Mouse (Mus musculus): ENCODE measurements around the gene Hoxb6. TPM values are rescaled to one million over a fixed set of nuclear protein-coding genes. Genes with fewer than 3 reads are reported as not detected.
A peak's percentile ranks its signal among the peaks of the same experiment; 100 is the strongest.

Gene Hoxb6
- total RNA-seq, 2 experiments from 2014 or later, result not detected

DNA sequence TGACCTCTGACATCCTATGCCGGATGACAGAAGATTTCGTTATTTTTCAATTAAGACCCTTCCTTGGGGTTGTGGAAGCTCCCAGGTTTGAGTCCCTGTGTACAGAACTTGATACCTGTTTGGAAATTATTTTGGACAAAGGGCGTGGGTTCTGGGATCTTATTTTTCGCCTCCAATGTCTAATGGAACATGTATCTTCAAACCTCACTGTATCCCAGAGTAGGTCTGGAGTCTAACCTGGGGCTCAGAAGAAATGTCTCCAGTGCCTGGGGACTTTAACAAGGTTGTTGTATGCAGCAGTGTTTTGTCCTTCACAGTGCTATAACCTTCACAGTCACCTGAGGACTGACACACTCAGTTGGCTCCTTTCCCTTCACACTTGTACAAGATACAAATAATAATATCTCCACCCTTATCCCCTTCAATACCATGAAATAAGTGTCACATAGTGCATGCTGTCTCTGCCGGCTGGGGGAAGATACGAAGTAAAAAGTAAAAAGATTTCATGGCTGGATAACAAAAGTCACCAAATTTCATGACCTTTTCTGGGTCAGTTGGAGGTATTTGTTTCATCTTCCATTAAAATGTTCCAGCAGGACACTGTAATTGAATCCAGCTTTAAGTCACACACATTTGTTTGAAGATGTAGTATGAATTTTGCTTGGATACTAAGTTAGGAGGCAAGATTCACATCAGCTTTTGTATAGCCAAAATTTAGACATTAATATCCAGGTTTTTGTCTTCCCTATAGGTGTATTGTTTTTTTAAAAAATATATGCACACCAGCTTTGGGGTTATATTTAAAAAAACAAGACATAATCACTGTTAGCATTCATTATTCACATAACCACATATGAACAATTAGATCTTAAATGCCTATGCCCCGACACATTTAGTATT, 25.0 kb upstream of the Hoxb6 start:
- intact Hi-C loops (cut with DNase I), result no loop called here
- no peak for DNase-seq (ENCODE audit: extremely low spot score in 1 of 2, low spot score in 2 of 2)

DNA sequence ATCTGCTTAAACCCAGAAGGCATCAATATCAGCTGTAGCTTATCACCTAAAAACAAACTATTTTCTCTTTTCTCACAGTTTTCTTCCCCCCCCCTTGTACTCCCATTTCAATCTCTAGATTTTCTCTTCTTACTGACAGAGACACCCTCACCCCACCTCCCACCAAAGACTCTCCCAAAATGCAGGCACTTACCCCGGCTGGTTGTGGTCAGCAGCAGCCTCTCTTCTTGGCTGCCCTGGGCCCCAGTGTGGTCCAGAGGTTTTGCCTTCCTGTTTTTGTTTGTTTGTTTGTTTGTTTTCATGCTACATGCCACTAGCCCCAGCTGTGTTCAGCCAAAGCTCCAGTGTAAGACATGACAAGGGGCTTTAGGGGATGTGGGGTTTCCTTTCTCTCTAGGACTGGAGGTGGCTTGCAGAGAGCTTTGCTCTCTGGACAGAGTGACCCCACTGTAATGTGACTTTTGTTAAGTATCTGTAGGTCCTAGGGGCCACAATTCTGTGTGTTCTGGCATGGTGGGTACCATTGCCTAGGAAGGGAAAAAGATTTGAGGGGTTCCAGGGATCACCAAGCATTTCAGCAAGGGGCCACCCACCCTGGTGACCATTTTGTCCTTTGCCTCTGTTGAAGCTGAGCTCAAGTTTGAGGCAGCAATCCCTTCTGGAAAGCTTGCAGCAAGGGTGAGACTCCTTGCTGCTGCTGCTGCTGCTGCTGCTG, 24.1 kb upstream of the Hoxb6 start:
- intact Hi-C loops (cut with DNase I), result no loop called here
- DNase-seq (ENCODE audit: extremely low spot score in 1 of 2, low spot score in 2 of 2), result no peak

DNA sequence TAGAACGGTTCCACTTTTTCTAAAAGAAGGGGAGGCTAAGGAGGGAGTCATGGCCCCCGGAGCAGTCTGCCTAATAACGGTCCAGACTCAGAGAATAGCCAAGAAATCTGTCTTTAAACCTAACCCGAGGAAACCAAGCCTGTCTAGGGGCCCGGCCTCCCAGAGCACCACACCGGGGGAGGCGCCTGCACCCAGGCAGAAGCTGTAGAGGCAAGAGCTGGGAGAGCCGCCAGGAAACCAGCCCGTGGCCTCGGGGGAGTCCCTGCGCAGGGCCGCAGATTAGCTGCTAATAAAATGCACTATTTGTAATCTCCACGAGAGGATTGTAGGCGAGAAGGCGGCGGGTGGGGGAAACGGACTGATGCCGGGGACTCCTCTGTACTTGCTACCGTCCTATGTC, 22.4 kb upstream of the Hoxb6 start:
- intact Hi-C loops (cut with DNase I), result loop anchor here (10.0 kb wide), 1 partner anchor 755 kb away; the partner anchor contains the start of gene Scrn2
- no peak for DNase-seq (ENCODE audit: extremely low spot score in 1 of 2, low spot score in 2 of 2)

DNA sequence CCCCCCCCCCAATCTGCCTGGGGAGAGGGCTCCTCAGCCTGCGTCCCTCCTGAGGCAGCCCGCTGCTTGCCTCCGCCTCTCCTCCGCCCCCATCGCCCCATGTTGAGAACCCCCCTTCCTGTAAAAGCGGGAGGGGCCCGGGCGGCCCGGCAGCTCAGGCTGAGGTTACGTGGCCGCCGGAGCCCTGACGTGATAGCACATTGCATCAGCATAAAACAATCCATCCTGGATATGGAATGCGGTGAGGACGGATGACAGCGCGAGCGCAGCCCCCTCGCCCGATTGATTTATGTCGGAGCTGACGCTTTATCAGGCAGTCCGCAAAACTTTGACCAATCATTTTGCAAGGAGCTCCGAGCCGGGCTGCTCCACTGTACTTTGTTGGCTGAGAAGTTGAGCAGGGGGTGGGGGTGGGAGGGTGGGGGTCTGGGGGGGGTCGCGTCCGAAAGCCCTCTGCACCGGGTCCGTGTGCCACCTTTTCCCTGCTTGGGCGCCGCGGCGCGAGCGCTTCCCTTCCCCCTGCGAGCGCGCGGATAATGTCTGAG, 21.2 kb upstream of the Hoxb6 start, which contains the start of gene Hoxb9:
Gene Hoxb9 (plus strand): TSS at position 462 of the 545 bp plus-strand sequence.
- no peak for DNase-seq (ENCODE audit: extremely low spot score in 1 of 2, low spot score in 2 of 2)
- intact Hi-C loops (cut with DNase I), result loop anchor here (10.0 kb wide), 1 partner anchor 754 kb away; the partner anchor contains the start of gene Scrn2

DNA sequence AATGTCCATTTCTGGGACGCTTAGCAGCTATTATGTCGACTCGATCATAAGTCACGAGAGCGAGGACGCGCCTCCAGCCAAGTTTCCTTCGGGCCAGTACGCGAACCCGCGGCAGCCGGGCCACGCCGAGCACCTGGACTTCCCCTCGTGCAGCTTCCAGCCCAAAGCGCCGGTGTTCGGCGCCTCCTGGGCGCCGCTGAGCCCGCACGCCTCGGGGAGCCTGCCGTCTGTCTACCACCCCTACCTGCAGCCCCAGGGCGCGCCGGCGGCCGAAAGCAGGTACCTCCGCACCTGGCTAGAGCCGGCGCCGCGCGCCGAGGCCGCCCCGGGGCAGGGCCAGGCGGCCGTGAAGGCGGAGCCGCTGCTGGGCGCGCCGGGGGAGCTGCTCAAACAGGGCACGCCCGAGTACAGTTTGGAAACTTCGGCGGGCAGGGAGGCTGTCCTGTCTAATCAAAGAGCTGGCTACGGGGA, 20.7 kb upstream of the Hoxb6 start:
- intact Hi-C loops (cut with DNase I), result loop anchor here (10.0 kb wide), 1 partner anchor 753 kb away; the partner anchor contains the start of gene Scrn2
- DNase-seq (ENCODE audit: extremely low spot score in 1 of 2, low spot score in 2 of 2), result no peak

DNA sequence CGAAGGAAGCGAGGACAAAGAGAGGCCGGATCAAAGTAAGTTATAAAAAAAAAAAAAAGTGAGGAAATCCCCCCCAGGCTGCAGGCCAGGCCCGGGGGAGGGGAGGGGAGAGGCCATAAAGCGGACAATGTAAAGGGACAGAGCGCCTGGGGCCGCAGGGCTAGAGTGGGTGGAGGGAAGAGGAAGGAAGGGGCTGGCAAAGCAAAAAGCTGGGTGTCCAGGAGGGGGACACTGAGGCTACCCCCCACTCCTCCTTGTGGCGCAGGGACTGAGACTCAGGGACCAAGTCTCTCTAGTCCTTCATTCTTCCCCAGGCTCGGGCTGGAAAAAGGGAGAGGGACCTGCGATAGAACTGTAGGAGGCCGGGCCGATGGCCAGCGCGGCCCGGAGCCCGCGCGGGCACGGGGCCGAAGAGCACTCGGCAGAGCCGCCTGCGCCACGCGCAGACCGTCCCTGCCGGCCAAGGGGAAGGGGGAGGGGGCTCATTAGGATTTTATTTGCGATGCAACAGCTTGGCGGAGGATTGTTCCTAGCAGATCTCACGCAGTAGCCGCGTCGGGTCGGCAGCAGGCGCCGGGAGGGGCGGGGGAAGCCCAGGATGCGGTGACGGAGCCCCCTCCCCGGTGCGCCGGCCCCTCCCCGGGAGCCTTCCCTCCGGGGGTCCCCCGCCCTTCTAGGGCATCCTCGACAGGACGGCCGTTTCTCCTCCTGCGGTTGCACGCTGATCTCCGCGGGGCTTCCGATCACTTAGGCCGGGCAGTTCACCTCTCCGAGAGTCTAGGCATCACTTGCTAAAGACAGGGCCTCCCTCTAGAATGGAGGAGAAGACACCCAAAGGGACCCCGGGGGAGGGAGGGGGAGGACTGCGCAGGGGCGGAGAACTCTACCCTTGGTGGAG, 20.0 kb upstream of the Hoxb6 start:
- no peak for DNase-seq (ENCODE audit: extremely low spot score in 1 of 2, low spot score in 2 of 2)
- intact Hi-C loops (cut with DNase I), result loop anchor here (10.0 kb wide), 1 partner anchor 753 kb away; the partner anchor contains the start of gene Scrn2

DNA sequence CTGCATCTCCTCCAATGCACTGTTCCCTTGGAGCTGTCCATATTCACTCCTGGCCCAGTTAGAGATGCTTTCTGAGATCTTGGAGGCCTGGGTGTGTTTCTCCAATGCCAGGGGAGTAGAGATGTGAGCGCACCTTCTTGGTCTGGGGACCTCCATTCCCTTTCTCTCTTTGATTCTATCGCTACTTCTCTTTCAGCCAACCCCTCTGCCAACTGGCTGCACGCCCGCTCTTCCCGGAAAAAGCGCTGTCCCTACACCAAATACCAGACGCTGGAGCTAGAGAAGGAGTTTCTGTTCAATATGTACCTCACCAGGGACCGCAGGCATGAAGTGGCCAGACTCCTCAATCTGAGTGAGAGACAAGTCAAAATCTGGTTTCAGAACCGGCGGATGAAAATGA, 17.8 kb upstream of the Hoxb6 start:
- DNase-seq (ENCODE audit: extremely low spot score in 1 of 2, low spot score in 2 of 2), result no peak
- intact Hi-C loops (cut with DNase I), result loop anchor here (10.0 kb wide), 1 partner anchor 750 kb away; the partner anchor contains the start of gene Scrn2

DNA sequence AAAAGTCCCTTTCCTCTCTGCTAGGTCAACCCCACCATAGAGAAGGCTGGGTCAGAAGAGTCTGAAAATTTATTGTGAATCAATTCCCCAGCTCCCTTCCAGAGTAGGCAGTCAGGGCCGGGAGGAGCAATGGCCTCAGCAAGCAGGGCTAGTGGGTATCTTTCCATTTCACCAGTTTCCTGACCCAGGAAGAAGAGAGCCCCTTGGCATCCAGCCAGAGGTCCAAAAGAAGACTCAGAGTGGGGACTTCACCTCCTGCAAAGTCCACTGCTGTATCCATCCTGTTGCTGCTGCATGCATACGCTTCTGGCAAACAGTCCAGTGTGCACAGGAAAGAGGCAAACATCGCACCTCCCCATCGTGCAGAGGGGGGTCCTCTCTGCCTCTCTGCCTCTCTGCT, 16.4 kb upstream of the Hoxb6 start:
- intact Hi-C loops (cut with DNase I), result loop anchor here (5.0 to 10.0 kb wide), 2 partner anchors 346 to 749 kb away; partner anchors contain the start of gene Scrn2
- DNase-seq (ENCODE audit: extremely low spot score in 1 of 2, low spot score in 2 of 2), result no peak

DNA sequence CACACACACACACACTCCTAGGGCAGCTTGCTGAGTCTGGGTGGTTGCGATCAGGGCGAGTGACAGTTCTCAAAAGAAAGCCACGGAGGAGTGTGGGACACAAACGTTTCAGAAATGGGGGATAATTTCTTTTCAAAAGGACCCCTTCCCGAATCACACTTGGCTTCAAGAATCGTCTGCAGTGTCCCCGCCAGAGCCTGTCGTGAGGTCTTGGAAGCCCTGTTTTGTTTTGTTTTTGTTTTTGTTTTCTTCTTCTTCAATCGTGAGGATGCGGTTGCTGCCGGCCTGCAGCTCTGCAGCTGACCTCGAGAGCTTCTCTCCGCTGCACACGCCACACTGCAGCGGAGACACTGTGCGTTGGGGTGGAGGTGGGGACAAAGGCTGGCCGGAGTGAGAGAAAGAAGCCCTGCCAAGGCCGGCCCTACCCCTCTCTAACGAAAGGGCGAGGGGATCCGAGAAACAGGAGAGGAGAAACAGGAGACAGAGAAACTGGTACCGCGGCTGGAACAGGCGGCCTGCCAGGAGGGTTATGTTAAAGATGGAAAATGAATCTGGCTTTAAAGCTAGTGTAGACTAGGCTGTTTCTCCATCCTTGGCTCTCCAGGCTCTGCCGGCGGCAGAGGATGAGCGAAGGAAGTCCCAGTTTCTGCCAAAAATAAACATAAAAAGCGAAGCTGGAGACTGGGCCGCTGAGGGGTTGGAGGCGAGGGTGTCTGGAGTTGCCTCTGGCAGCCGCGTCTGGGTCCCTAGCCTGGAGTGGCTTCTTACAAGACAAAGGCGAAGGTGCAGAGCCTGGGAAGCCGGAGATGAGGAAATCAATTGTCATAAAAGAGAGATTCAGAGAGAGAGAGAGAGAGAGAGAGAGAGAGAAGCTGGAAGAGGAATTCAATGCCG, 14.9 kb upstream of the Hoxb6 start:
- intact Hi-C loops (cut with DNase I), result loop anchor here (2.0 to 10.0 kb wide), 3 partner anchors 273 to 747 kb away; partner anchors contain the start of gene Scrn2

DNA sequence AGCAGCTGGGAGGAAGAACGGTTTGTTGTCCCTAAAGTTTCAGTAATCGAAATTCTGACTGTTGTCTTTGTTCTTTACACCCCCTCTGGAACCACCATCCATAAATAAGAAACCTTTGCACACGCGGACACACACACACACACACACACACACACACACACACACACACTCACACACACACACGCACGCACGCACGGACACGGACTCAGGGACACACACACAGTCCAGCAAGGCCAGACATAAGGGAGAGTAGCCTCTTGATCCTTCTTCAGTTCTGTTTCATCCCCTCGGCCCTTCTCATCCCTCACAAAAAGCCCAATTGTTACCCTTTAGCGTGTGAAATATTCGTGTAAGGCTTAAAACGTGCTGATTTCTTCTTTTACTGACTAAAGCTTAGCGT, 14.0 kb upstream of the Hoxb6 start:
- intact Hi-C loops (cut with DNase I), result loop anchor here (2.0 to 10.0 kb wide), 3 partner anchors 272 to 746 kb away; partner anchors contain the start of gene Scrn2

More for the DNA sequence above, 14.9 kb upstream of the Hoxb6 start:
- DNase-seq (ENCODE audit: extremely low spot score in 1 of 2, low spot score in 2 of 2), result no peak

DNA sequence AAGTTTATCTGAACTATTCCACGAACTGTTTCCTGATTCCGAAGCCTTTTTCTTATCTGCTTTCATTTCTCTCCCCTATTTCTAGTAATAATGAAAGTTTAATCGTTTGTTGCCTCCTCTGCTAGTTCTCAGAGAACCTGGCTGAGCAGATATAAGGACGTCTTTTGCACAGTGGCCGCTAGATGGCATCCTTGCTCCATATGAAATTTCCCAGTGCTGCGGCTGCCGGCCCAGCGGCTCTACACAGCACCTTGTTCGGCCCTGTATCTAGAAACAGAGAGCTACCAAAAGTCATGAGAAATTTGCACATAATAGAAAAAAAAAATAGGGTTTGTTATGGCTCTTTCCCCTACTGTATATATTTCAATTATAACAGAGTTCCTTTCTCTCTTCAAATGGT, 13.5 kb upstream of the Hoxb6 start:
- DNase-seq (ENCODE audit: extremely low spot score in 1 of 2, low spot score in 2 of 2), result peak; percentile 77 to 79
- intact Hi-C loops (cut with DNase I), result loop anchor here (2.0 to 10.0 kb wide), 3 partner anchors 272 to 746 kb away; partner anchors contain the start of gene Scrn2

More for the DNA sequence above, 14.0 kb upstream of the Hoxb6 start:
- no peak for DNase-seq (ENCODE audit: extremely low spot score in 1 of 2, low spot score in 2 of 2)

DNA sequence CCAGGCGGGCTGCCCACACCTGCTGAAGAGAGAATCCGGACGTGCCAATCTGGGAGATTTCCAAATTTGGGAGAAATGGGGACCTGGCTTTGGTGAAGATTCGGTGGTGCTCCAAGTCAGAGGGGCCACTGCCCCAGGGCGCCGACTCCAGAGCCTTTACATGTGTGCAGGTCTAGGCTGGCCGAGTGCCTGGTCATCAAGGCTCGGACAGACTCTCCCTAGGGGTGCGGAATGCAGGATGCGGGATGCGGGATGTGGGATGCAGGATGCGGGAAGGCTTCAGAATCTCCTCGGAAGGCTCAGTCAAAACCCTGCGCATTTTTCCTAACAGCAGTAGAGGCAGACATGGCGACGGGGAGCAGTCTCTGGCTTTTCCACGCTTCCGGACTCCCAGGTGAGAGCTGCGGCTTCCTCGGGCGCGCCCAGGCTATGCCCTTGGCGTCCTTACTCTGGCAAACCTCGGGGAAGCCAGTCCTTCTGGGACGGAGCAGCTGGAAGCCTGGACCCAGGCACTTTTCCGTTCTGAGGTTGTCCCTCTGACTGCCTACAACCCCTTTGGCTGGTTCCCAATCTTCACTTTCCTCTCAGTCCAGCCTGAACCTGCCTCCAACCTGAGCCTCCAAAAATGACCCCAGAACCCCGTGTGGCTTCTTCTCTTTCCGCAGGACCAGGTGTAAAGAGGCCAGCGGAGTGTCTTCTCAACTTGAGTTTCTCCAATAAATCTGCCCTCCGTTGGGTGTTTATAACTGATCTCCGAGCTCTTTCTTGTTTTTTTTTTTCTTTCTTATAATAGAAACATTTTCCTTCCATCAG, 12.6 kb upstream of the Hoxb6 start:
- intact Hi-C loops (cut with DNase I), result loop anchor here (2.0 to 10.0 kb wide), 7 partner anchors 271 to 745 kb away; partner anchors contain the start of genes Igf2bp1 and Scrn2
- no peak for DNase-seq (ENCODE audit: extremely low spot score in 1 of 2, low spot score in 2 of 2)

DNA sequence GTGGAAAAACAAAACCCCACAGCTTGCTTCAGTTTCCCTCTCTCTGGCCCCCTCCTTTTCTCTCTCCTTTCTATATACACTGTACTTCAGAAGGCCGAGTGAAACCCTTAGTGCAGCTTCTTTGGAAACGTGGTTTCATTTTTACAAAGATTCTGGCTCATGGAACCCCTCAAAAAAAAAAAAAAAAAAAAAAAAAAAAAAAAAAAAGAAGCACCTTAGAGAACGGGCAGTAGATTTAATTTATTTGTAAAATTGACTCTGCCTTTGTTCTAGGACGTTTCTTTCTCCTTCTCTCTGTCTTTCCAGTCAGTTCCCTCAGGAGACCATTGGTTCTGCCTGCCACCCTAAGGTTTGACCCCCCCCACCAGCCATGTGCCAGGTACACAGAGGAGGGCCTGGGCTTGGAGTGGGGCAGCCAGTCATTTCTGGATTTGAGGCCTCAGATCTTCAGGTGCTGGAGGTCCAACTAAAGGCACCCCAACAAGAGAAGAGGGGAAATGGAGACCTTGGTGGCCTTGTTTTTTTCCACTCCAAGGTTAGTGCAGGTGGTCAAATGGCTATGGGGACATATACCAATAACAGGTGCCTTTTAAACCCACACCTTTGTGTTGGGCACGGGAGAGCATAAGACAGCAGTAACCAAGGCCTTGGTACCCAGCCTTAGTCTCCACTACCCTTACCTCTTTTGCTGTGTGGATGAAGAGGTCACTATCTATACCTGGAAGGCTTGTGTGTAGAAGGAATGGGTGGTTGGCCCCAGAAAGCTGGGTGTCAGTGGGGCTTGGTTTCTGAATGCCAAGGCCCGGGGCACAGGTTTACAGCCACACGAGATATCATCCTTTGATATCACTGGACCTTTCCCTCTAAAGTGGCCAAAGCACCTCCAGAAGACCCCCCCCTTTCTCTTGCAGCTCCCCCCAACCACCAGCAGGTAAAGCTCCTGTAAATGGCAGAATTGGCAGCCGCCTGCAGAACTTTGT, 11.6 kb upstream of the Hoxb6 start:
- no peak for DNase-seq (ENCODE audit: extremely low spot score in 1 of 2, low spot score in 2 of 2)
- intact Hi-C loops (cut with DNase I), result loop anchor here (2.0 to 10.0 kb wide), 4 partner anchors 276 to 580 kb away; partner anchors contain the start of gene Igf2bp1

DNA sequence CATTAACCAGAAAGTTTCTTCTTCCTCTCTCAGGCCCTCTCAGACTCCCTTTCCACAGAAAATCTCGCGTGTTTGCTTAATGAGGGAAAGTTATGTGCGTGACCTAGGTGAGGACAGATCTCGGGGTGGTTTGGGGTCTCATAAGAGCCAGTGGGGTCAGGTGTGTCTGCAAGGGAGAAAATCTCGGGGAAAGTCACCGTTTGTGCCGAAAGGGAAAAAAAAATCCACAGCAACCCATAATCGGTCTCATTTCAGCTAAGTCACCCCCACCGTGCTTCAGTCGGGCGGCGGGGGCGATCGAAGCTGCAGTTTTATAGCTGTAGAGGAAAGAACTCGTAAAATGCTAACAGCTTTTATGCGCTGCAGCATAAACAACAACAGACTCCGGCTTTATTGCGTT, 10.9 kb upstream of the Hoxb6 start:
- DNase-seq (ENCODE audit: extremely low spot score in 1 of 2, low spot score in 2 of 2), result no peak
- intact Hi-C loops (cut with DNase I), result loop anchor here (2.0 to 10.0 kb wide), 4 partner anchors 277 to 579 kb away; partner anchors contain the start of gene Igf2bp1

Measured in left cerebral cortex, postnatal 10 days (tissue).